Mouse (Mus musculus): ENCODE measurements around the gene Gm17078.
"Not testable (repeated sequence)": the region's sequence is repeated elsewhere in the genome, so short reads cannot be mapped to it uniquely, and the experiment has no call there.

GRCm38 (mm10) chr14:51592039-51592438, 19.1 kb downstream of the Gm17078 start, which contains the start of gene Gm17174:
- not testable (repeated sequence) for TF ChIP-seq POLR2A (IDR thresholded peaks at IDR 0.05; ENCODE audit: borderline replicate concordance, insufficient read depth, low read length); CTCF (IDR thresholded peaks at IDR 0.05; ENCODE audit: borderline replicate concordance, insufficient read depth, low read depth, low read length)
